Mouse (Mus musculus) hindbrain, embryonic 12.5 days (tissue): ENCODE measurements around the gene Poc1a. TPM values are rescaled to one million over a fixed set of nuclear protein-coding genes. Genes with fewer than 3 reads are reported as not detected.
A peak's percentile ranks its signal among the peaks of the same experiment; 100 is the strongest.

ENCODE experiments used
- ATAC-seq: fragments of 200-750 bp; cut with Nextera tagmentation; 2 replicates; pipeline ENCODE4 v1.8.0; 2017; ENCODE audit warnings: moderate TSS enrichment; ENCODE audit not compliant: low FRiP score
- H3K27ac ChIP-seq: fragments of 300-500 bp; sonication (generic); 2 replicates; pipeline ENCODE4 v1.5.1; 2016; ENCODE audit warnings: mild to moderate bottlenecking
- H3K27me3 ChIP-seq: fragments of 300-500 bp; sonication (generic); 2 replicates; pipeline ENCODE4 v1.6.1; 2016; ENCODE audit warnings: mild to moderate bottlenecking
- H3K36me3 ChIP-seq: fragments of 300-500 bp; sonication (generic); 2 replicates; pipeline ENCODE4 v1.6.1; 2016; ENCODE audit warnings: mild to moderate bottlenecking
- H3K4me1 ChIP-seq: fragments of 300-500 bp; sonication (generic); 2 replicates; pipeline ENCODE4 v1.6.1; 2016
- H3K4me2 ChIP-seq: fragments of 300-500 bp; sonication (generic); replicated peaks from 2 replicates; pipeline ENCODE4 v1.6.1; 2016; ENCODE audit warnings: mild to moderate bottlenecking
- H3K4me3 ChIP-seq: fragments of 300-500 bp; sonication (generic); 2 replicates; pipeline ENCODE4 v1.5.1; 2016; ENCODE audit warnings: mild to moderate bottlenecking
- H3K9ac ChIP-seq: fragments of 300-500 bp; sonication (generic); 2 replicates; pipeline ENCODE4 v1.6.1; 2016; ENCODE audit warnings: mild to moderate bottlenecking, moderate library complexity
- H3K9me3 ChIP-seq: fragments of 300-500 bp; sonication (generic); replicated peaks from 2 replicates; pipeline ENCODE4 v1.6.1; 2016; ENCODE audit warnings: mild to moderate bottlenecking
- WGBS: fragments of 180-500 bp; shearing (Covaris S2); methylation state at CpG from one replicate; pipeline ENCODE4 v1.1.7; 2016; 5-methylcytosine and 5-hydroxymethylcytosine counted together
- polyA plus RNA-seq: library from polyadenylated mRNA; unstranded; fragments of >200 nt; fragmentation: Nextera tagmentation; extraction: Ambion mirVana; gene quantifications from 2 replicates; pipeline ENCODE4 v1.2.1, GENCODE M21; 2016

Gene Poc1a
- polyA plus RNA-seq, 1 experiment from 2014 or later: 16.4 TPM

DNA sequence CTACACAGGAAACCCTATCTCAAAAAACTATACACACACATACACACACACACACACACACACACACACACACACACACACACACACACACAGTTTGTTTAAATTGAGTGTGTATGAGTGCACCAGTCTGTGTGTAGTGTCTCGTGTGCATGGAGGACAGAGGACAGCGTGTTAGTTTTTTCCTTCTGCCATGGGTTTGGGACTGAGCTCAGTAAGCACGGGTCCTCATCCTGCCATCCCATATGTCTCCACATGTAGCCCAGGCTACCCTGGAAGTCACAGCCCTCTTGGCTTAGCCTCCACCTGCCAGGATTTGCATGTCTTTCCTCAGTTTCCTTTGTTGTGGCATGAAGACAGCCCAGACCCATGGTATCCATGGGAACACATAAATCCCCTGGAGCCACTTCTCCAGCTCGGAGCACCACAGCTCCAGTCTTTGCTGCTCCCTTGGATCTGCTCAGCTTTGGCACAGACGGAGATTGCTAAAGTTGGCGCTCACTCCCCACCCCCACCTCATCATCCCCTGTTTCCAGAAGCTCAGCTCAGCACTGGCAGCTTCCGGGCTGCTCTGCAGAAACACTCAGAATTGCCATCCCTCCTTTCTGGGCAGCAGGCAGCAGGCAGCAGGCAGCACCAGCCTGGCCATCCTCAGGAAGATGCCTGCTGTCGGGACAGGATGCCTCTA, 46.4 kb downstream of the Poc1a start:
- Histone ChIP-seq H3K9ac (no peak overlapping the region), H3K4me3 (no peak overlapping the region), H3K4me1 (peaks cover 11% of the 10 kb centered on the region; the same call in 1 of the 2 replicates), H3K27ac (no peak overlapping the region), H3K36me3 (no peaks in the 10 kb centered on the region), H3K9me3 (no peaks in the 10 kb centered on the region), H3K4me2 (no peak overlapping the region), H3K27me3 (no peaks in the 10 kb centered on the region)
- WGBS: 82% methylated on average over 8 of the region's 8 CpGs
- no peak for ATAC-seq

DNA sequence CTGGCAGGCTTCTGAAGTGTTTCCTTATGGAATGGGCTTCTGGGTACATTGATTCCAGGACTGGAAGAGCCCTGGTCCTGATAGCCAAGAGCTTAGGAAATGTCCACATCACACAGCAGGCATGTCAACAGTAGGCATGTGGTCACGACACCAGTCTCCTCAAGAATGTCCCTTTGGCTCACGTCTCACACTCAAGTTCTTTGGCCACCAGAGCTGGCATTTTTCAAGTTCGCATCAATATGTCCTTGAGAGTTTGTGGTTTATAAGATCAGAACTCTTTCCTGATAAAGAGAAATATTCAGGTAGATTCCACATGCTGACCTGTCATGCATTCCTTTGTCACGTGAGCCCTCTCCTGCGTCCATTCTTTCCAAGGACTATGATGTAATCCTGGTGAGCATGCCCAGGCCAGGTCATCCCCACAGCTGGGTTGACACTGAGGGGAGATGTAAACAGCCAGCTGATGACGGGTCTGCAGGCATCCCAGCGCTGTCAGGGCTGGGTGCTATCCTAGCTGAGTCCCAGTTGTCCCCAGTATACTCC, 47.3 kb downstream of the Poc1a start:
- Histone ChIP-seq H3K9me3 (no peaks in the 10 kb centered on the region), H3K4me2 (no peak overlapping the region), H3K4me3 (no peak overlapping the region), H3K9ac (no peak overlapping the region), H3K36me3 (no peaks in the 10 kb centered on the region), H3K27ac (no peak overlapping the region), H3K27me3 (no peaks in the 10 kb centered on the region), H3K4me1 (peaks cover 7% of the 10 kb centered on the region; the same call in 1 of the 2 replicates)
- WGBS: 87% methylated on average over 7 of the region's 7 CpGs
- ATAC-seq: no peak

DNA sequence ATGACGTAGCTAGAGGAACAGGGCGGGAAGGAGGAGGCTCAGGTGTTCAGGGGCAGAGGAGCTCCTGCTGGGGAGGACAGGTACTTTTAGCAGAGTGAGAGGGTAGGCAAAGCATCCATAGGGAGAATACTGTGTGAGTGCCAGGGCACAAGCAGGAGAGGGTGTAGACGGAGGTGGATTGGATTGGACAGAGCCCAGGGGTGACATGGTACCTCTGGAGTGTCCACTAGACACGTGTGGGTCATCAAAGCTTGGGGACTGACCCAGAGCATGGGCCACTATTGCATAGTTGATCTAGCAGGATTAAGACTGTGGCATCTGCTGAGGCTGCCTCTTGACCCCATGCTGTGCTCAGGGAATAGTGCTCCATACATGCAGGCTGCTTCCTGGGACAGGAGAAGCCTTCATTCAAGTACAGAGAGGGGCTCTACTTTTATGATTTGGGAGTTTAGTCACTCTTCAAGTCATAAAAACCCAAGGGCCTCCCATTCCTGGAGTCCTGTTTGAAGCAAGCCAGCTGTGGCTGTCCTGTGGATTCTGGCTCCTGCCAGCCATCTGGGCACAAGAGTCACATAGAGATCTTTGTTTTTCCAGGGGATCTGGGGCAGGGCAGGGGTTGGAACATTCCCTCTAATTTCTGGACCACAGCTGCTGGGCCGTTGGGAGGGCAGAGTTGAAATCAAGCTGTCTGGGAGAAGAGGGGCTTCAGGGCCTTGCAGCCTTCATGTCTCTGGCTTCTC, 48.1 kb downstream of the Poc1a start:
- Histone ChIP-seq H3K9ac (no peak overlapping the region), H3K9me3 (no peaks in the 10 kb centered on the region), H3K4me1 (peaks cover 7% of the 10 kb centered on the region; the same call in 1 of the 2 replicates), H3K27ac (no peak overlapping the region), H3K27me3 (no peaks in the 10 kb centered on the region), H3K36me3 (no peaks in the 10 kb centered on the region), H3K4me2 (no peak overlapping the region), H3K4me3 (no peak overlapping the region)
- 74% methylated on average over 5 of the region's 5 CpGs for WGBS
- ATAC-seq: no peak

DNA sequence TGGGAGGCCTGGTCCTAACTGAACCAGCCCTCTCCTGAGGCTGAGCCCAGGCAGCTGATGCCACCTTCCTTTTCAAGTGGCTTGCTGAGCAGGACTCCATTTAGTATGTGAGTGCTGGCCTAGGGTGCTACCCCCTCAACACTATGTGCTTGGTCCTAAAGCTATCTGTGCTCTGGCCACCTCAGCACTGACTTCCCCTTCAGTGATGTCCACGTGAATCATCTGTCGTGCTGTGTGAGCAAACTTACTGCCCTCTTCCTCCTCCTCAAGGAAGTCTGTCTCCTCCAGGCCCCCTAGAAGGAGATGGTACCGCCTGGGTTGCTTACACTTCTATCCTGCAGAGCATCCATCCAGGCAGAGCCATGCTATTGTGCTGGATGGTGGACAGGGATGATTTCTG, 51.9 kb downstream of the Poc1a start:
- no peaks in the 10 kb centered on the region for H3K9me3 ChIP-seq
- no peaks in the 10 kb centered on the region for H3K27me3 ChIP-seq

DNA sequence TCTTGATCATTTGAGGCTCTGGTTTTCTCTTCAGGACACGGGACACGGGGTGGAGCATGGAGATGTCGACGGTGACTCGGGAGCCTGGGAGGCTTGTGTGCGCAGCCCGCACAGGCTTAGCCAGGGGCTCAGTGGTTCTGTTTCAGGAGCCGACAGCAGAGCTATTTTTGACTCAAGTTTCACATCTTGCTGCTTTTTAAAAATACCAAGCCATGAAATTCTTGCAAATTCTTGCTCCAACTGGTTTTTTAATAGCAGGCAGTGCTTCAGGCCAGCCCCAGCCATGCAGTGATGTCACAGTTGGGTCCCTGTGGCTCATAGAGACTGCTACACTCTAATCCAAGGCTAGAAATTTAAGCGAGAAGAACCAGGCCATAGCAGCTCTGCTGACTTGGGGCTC, 56.8 kb downstream of the Poc1a start:
- H3K4me1 ChIP-seq: peaks cover 54% of the 10 kb centered on the region
- peak overlapping the region; percentile 84 for H3K27ac ChIP-seq
- H3K36me3 ChIP-seq: no peaks in the 10 kb centered on the region

More for the DNA sequence above, 51.9 kb downstream of the Poc1a start:
- no peak overlapping the region for H3K9ac ChIP-seq
- 73% methylated on average over 3 of the region's 3 CpGs for WGBS
- H3K27ac ChIP-seq: no peak overlapping the region
- no peak for ATAC-seq
- no peak overlapping the region for H3K4me2 ChIP-seq
- no peak overlapping the region for H3K4me3 ChIP-seq
- no peaks in the 10 kb centered on the region for H3K36me3 ChIP-seq
- peaks cover 14% of the 10 kb centered on the region; the same call in 1 of the 2 replicates for H3K4me1 ChIP-seq

DNA sequence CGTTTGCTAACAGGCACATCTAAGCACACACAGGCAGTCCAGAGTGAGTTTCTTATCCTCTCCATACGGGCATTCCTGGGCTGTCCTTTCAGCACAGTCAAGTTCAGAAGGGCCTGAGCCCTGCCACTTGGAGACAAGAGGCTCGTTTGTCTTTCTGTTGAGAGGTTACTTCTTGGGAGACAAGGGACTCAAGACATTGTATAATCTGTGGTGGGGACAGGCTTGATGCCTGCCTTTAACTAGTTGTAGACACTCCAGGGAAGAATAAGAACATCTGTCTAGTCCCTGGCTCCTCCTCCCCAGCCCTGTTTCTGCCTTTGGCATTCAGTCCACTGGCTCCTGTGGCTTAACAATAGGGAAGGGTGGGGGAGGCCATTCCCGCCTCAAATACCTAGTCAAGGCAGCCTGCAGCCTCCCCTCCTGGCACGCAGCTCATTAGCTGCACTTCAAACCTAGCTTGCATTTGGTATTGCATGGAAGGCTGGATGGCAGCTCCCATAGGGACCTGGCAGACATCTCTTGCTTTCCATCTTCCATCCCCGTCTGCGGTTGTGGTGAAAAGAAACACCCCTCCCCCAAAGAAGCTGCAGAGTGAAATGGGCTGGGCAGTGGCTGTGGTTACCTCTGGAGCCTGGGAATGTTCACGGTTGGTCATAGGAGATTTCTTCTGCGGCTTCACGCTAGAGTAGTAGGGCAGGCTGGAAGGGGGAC, 57.8 kb downstream of the Poc1a start:
- Histone ChIP-seq H3K9me3 (no peaks in the 10 kb centered on the region), H3K4me3 (no peak overlapping the region), H3K4me1 (peaks cover 54% of the 10 kb centered on the region), H3K4me2 (peak overlapping the region; percentile 8; the same call in 1 of the 2 replicates), H3K9ac (no peak overlapping the region), H3K27ac (peak overlapping the region; percentile 84), H3K36me3 (no peaks in the 10 kb centered on the region), H3K27me3 (no peaks in the 10 kb centered on the region)
- WGBS: 7% methylated on average over 10 of the region's 10 CpGs
- peak; percentile 64 for ATAC-seq

More for the DNA sequence above, 56.8 kb downstream of the Poc1a start:
- H3K4me2 ChIP-seq: no peak overlapping the region
- no peak overlapping the region for H3K9ac ChIP-seq
- 83% methylated on average over 9 of the region's 9 CpGs for WGBS
- no peak overlapping the region for H3K4me3 ChIP-seq
- no peak for ATAC-seq
- H3K9me3 ChIP-seq: no peaks in the 10 kb centered on the region
- no peaks in the 10 kb centered on the region for H3K27me3 ChIP-seq

DNA sequence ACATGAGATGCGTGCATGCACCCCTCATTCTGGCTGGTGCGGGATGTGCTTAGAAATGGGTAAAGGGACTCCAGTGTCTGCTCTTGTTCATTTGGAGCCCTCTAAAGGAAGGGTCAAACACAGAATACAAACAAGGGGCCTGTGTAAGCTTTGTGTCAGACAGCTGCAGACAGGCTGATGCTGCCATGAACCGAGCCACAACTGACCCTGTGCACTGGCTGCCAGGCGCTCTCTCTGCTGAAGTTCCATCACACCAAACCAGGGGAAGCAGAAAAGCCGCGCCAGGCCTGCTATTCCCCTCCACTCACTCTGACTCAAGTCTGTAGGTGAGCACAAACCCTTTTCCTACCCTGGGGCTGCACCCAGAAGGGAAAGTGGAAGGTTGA, 58.3 kb downstream of the Poc1a start:
- H3K4me2 ChIP-seq: peak overlapping the region; percentile 8; the same call in 1 of the 2 replicates

DNA sequence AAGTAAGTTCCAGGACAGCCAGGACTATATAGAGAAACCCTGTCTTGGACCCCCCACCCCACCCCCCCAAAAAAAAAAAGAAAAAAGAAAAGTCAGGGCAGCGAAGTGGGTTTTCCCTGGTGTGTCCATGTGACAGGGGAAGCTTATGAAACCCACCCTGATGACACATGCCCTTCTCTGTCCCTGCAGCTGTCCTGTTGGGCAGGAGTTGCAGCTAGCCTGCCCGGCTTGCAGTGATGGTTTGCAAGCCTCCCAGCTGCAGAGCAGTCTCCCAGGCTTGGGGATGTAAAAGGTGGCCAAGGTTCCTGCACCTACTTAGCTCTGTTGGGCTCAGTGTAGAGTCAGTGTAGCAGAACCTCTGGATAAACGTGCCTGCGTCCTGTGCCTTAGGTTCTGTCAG, 58.9 kb downstream of the Poc1a start:
- Histone ChIP-seq H3K36me3 (no peaks in the 10 kb centered on the region), H3K9me3 (no peaks in the 10 kb centered on the region), H3K4me3 (no peak overlapping the region), H3K27ac (peak overlapping the region; percentile 84), H3K9ac (no peak overlapping the region), H3K27me3 (no peaks in the 10 kb centered on the region), H3K4me2 (no peak overlapping the region), H3K4me1 (peaks cover 54% of the 10 kb centered on the region)
- ATAC-seq: no peak
- 84% methylated on average over 4 of the region's 4 CpGs for WGBS

More for the DNA sequence above, 58.3 kb downstream of the Poc1a start:
- H3K9me3 ChIP-seq: no peaks in the 10 kb centered on the region
- H3K4me3 ChIP-seq: no peak overlapping the region
- H3K4me1 ChIP-seq: peaks cover 54% of the 10 kb centered on the region
- peak overlapping the region; percentile 84 for H3K27ac ChIP-seq
- H3K9ac ChIP-seq: no peak overlapping the region
- no peaks in the 10 kb centered on the region for H3K27me3 ChIP-seq
- WGBS: 45% methylated on average over 6 of the region's 6 CpGs
- peak; percentile 17; the same call in 1 of the 2 replicates for ATAC-seq
- H3K36me3 ChIP-seq: no peaks in the 10 kb centered on the region

DNA sequence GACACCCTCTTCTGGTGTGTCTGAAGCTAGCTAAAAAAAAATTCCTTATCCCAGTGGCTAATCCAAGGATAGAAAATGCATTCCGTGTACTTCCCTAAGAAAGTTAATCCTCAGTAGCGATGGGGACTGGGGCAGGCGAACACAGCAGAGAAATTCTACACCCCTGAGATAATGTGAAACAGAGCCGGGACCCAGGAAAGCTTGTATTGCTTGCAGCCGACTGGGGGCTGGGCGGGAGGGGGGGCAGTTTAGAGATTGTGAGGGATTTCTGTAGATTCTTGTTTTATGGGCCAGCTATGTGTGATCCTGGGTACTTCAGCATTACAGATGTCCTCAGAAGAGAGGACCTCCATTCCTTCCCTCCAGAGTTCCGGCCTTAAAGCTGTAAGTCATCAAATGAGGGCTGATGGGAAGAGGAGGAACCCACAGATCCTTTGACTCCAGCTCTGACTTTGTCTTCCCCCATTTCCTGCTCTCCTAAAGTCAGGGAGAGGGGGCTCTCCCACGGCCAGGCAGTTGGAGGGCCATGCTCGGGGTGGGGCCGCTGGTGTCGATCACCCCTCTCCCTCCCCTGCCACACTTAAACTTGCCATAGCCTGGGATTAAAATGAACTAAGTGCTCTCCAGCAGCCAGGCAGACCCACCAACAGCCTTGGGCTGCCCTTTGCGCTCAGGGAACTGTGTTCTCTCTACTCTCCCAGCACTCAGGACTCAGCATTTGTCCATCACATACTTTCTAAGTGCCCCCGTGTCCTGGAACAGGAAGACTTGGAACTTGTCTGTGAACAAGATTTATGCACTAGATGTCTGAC, 59.8 kb downstream of the Poc1a start:
- H3K4me1 ChIP-seq: peaks cover 57% of the 10 kb centered on the region
- no peaks in the 10 kb centered on the region for H3K9me3 ChIP-seq
- no peak overlapping the region for H3K4me3 ChIP-seq
- no peak overlapping the region for H3K9ac ChIP-seq
- ATAC-seq: no peak
- H3K36me3 ChIP-seq: no peaks in the 10 kb centered on the region
- WGBS: 64% methylated on average over 13 of the region's 13 CpGs
- H3K4me2 ChIP-seq: no peak overlapping the region
- H3K27me3 ChIP-seq: no peaks in the 10 kb centered on the region
- H3K27ac ChIP-seq: peak overlapping the region; percentile 44

DNA sequence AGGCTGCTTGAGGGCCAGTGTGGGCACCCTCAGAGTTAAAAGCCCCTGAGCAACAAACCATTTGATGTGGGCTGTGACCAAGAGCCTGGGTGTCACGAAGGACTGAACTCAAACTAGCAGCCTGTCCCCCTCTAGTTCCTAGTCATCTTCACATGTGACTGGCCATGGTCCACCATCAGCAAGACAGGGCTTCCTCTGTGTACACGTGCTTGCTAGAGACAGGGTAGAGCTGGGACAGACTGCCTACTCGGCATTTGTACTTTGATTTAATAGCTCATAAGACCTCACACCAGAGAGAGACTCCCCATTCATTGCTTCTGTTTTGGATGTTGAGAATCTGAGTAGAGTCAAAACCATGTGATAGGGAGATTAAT, 60.4 kb downstream of the Poc1a start:
- WGBS: 70% methylated on average over 3 of the region's 3 CpGs
- no peak overlapping the region for H3K4me2 ChIP-seq
- no peak overlapping the region for H3K4me3 ChIP-seq
- no peaks in the 10 kb centered on the region for H3K9me3 ChIP-seq
- H3K9ac ChIP-seq: no peak overlapping the region
- H3K27ac ChIP-seq: peak overlapping the region; percentile 44
- H3K4me1 ChIP-seq: peaks cover 57% of the 10 kb centered on the region
- ATAC-seq: no peak
- H3K27me3 ChIP-seq: no peaks in the 10 kb centered on the region
- no peaks in the 10 kb centered on the region for H3K36me3 ChIP-seq

DNA sequence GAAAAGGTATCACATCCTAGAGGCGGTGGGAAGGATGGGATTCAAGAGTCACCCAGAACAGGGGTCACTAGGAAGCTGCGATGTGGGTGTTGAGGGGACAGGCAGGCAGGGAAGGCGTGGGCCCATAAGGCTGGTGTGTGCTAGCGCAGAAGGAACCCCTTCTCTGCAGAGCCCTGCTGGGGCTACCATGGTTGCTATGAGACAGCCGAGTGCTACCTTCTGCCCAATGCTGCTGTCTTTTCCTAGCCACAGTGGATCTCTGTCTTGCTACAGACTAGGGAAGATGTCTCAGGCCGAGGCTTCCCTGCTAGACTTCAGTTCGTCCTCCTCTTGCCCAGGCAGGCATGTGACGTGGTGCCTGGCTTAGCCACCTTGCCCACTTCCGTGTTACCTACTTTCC, 61.7 kb downstream of the Poc1a start:
- Histone ChIP-seq H3K27ac (no peak overlapping the region), H3K27me3 (no peaks in the 10 kb centered on the region), H3K4me3 (no peak overlapping the region), H3K4me2 (no peak overlapping the region), H3K36me3 (no peaks in the 10 kb centered on the region), H3K4me1 (peaks cover 48% of the 10 kb centered on the region), H3K9me3 (no peaks in the 10 kb centered on the region), H3K9ac (no peak overlapping the region)
- whole genome bisulfite sequencing: 91% methylated on average over 9 of the region's 9 CpGs
- no peak for ATAC-seq
